Mouse (Mus musculus): ENCODE measurements around the gene Zfp710. TPM values are rescaled to one million over a fixed set of nuclear protein-coding genes. Genes with fewer than 3 reads are reported as not detected.

The Zfp710 gene
- polyA plus RNA-seq, 1 experiment = 3.8 TPM

GRCm38 (mm10) chr7:80135173-80135532 lies 110.5 kb downstream of the Zfp710 start:
- Histone ChIP-seq H3K36me3 (ENCODE audit: control insufficient read depth, insufficient read depth, low read length) (no peaks in the 10 kb centered on the region), H3K27ac (ENCODE audit: control insufficient read depth, insufficient read depth, low read depth, low read length) (no peak overlapping the region)

GRCm38 (mm10) chr7:80138375-80138774 lies 113.8 kb downstream of the Zfp710 start:
- peaks cover 4% of the 10 kb centered on the region for H3K4me1 ChIP-seq (ENCODE audit: control insufficient read depth, insufficient read depth, low read length)
- H3K27ac ChIP-seq (ENCODE audit: control insufficient read depth, insufficient read depth, low read depth, low read length) = no peak overlapping the region
- no peaks in the 10 kb centered on the region for H3K27me3 ChIP-seq (ENCODE audit: control insufficient read depth, insufficient read depth, low read length)
- TF ChIP-seq POLR2A (IDR thresholded peaks at IDR 0.05; ENCODE audit: control insufficient read depth, low read depth, low read length) (no peak), CTCF (IDR thresholded peaks at IDR 0.05; ENCODE audit: control insufficient read depth, insufficient read depth, insufficient replicate concordance, low read depth, low read length) (no peak)
- no peak overlapping the region for H3K4me3 ChIP-seq (ENCODE audit: control insufficient read depth, low read depth, low read length)
- no peaks in the 10 kb centered on the region for H3K36me3 ChIP-seq (ENCODE audit: control insufficient read depth, insufficient read depth, low read length)

More at GRCm38 (mm10) chr7:80135173-80135532, 110.5 kb downstream of the Zfp710 start:
- Histone ChIP-seq H3K4me3 (ENCODE audit: control insufficient read depth, low read depth, low read length) (no peak overlapping the region), H3K4me1 (ENCODE audit: control insufficient read depth, insufficient read depth, low read length) (peaks cover 4% of the 10 kb centered on the region; the same call in 1 of the 2 replicates), H3K27me3 (ENCODE audit: control insufficient read depth, insufficient read depth, low read length) (no peaks in the 10 kb centered on the region)
- no peak for TF ChIP-seq POLR2A (IDR thresholded peaks at IDR 0.05; ENCODE audit: control insufficient read depth, low read depth, low read length)
- TF ChIP-seq CTCF (IDR thresholded peaks at IDR 0.05; ENCODE audit: control insufficient read depth, insufficient read depth, insufficient replicate concordance, low read depth, low read length) = no peak

- Histone ChIP-seq H3K4me3 (ENCODE audit: control insufficient read depth, low read depth, low read length) (no peak overlapping the region), H3K27ac (ENCODE audit: control insufficient read depth, insufficient read depth, low read depth, low read length) (no peak overlapping the region), H3K27me3 (ENCODE audit: control insufficient read depth, insufficient read depth, low read length) (no peaks in the 10 kb centered on the region), H3K4me1 (ENCODE audit: control insufficient read depth, insufficient read depth, low read length) (peaks cover 11% of the 10 kb centered on the region), H3K36me3 (ENCODE audit: control insufficient read depth, insufficient read depth, low read length) (no peaks in the 10 kb centered on the region)
- TF ChIP-seq CTCF (IDR thresholded peaks at IDR 0.05; ENCODE audit: control insufficient read depth, insufficient read depth, insufficient replicate concordance, low read depth, low read length) = peak; percentile 64; the same call in 1 of the 2 replicates
- no peak for TF ChIP-seq POLR2A (IDR thresholded peaks at IDR 0.05; ENCODE audit: control insufficient read depth, low read depth, low read length)
Measured at GRCm38 (mm10) chr7:80140815-80141214, 116.2 kb downstream of the Zfp710 start.

Other genes with a start within 250 kb of the Zfp710 start
- 101 and 134 TPM in 2 replicates for gene Mesp1, start 231.0 kb upstream of the Zfp710 start, polyA plus RNA-seq (2012; rRNA removed)
- gene Mesp2, start 214.1 kb upstream of the Zfp710 start, polyA plus RNA-seq (2012; rRNA removed) = 6.4 and 7.0 TPM in 2 replicates
- 1.7 and 2.3 TPM in 2 replicates for gene Anpep, start 163.8 kb upstream of the Zfp710 start, polyA plus RNA-seq (2012; rRNA removed)
- 5.6 and 6.3 TPM in 2 replicates for gene Ap3s2, start 104.2 kb upstream of the Zfp710 start, polyA plus RNA-seq (2012; rRNA removed)
- gene Arpin, start 89.5 kb upstream of the Zfp710 start, polyA plus RNA-seq (2012; rRNA removed) = 0.43 and 0.51 TPM in 2 replicates
- 9.6 and 11.2 TPM in 2 replicates for gene Idh2, start 90.6 kb downstream of the Zfp710 start, polyA plus RNA-seq (2012; rRNA removed)
- gene Sema4b, start 162.0 kb downstream of the Zfp710 start, polyA plus RNA-seq (2012; rRNA removed) = 5.2 and 5.6 TPM in 2 replicates
- 406 and 411 TPM in 2 replicates for gene Cib1, start 208.0 kb downstream of the Zfp710 start, polyA plus RNA-seq (2012; rRNA removed)
- gene Gdpgp1, start 208.1 kb downstream of the Zfp710 start, polyA plus RNA-seq (2012; rRNA removed) = 1.7 and 1.8 TPM in 2 replicates
- 361 and 376 TPM in 2 replicates for gene Ttll13, start 221.6 kb downstream of the Zfp710 start, polyA plus RNA-seq (2012; rRNA removed)
- 10.1 and 10.3 TPM in 2 replicates for gene Ngrn, start 236.4 kb downstream of the Zfp710 start, polyA plus RNA-seq (2012; rRNA removed)
- 8.7 and 9.4 TPM in 2 replicates for gene Vps33b, start 244.8 kb downstream of the Zfp710 start, polyA plus RNA-seq (2012; rRNA removed)